Comparison of ENCODE assay signal across 8 mouse cellular contexts in the genomic region with DNA sequence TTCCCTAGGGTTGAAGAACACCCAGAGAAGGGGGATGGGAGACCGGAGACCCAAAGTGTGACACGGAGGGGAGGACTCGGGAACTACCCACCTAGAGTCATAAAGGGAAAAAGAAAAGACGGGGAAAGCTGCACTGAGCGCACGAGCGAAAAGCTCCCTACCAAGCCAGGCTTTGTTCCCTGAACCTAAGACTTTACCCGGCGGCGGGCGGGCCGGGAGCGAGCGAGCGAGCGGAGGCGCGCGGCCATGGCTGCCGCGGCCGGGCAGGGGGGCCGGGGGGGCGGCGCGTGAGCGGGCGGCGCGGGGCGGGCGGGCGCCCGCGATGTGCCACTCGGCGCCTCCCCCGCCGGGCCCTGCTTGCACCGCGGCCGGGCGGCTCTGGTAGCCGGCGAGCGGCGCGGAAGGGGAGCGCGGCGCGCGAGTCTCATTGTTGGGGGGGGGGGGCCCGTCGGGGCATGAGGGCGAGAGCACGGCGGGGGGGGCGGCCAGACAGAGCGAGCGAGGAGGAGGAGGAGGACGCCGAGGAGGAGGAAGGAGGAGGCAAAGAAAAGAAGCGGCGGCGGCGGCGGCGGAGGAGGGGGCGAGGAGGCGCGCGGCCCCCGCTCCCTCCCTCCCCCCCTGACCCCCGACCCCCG. TPM values are rescaled to one million over a fixed set of nuclear protein-coding genes. Genes with fewer than 3 reads are reported as not detected.
A peak's percentile ranks its signal among the peaks of the same experiment; 100 is the strongest.
DNase-seq lines count a peak whose midpoint lies in the region; ATAC-seq lines count a peak whose summit lies in the region.

A gene (plus strand): TSS at position 522 of the 635 bp plus-strand sequence.

- peaks cover 21% of the 10 kb centered on the region for H3K27me3 ChIP-seq in limb, embryonic 13.5 days
- peaks cover 18% of the 10 kb centered on the region for H3K27me3 ChIP-seq in midbrain, embryonic 14.5 days (ENCODE audit: control insufficient read depth, insufficient read depth, low read length)
- no peaks in the 10 kb centered on the region for H3K27me3 ChIP-seq in stomach, embryonic 14.5 days (ENCODE audit: control insufficient read depth, insufficient read depth, low read length)

- under 1% methylated on average over 28 of the region's 76 CpGs for WGBS in limb, embryonic 13.5 days
- under 1% methylated on average over 45 of the region's 76 CpGs for WGBS in midbrain, embryonic 14.5 days
- under 1% methylated on average over 22 of the region's 76 CpGs for WGBS in stomach, embryonic 14.5 days

- DNase-seq in layer of hippocampus, adult 11-12 months (ENCODE audit: low spot score), result peak; percentile 77
- no peak for DNase-seq in layer of hippocampus, adult 9-10 months (ENCODE audit: low spot score)
- DNase-seq in embryo, embryonic 10.5 days (ENCODE audit: low spot score), result peak; percentile 89
- DNase-seq in heart, adult 18-20 months, result peak; percentile 87 to 88
- peak; percentile 76 for DNase-seq in kidney, adult 11 months
- DNase-seq in midbrain, embryonic 14.5 days, result peak; percentile 95

- no peaks in the 10 kb centered on the region for H3K9me3 ChIP-seq in limb, embryonic 13.5 days
- no peaks in the 10 kb centered on the region for H3K9me3 ChIP-seq in midbrain, embryonic 14.5 days (ENCODE audit: control insufficient read depth, low read length)
- H3K9me3 ChIP-seq in stomach, embryonic 14.5 days (ENCODE audit: control insufficient read depth, low read depth, low read length), result no peaks in the 10 kb centered on the region

- H3K4me3 ChIP-seq in limb, embryonic 13.5 days, result peak within 1 kb of the TSS; percentile 90
- peak within 1 kb of the TSS; percentile 87 for H3K4me3 ChIP-seq in midbrain, embryonic 14.5 days (replicated peaks; ENCODE audit: low read depth, low read length)
- peak within 1 kb of the TSS; percentile 91 for H3K4me3 ChIP-seq in stomach, embryonic 14.5 days (ENCODE audit: low read depth, low read length)

- peak; percentile 44; the same call in 1 of the 2 replicates for ATAC-seq in limb, embryonic 13.5 days (ENCODE audit: low FRiP score, low read depth)
- peak; percentile 70 for ATAC-seq in midbrain, embryonic 14.5 days (ENCODE audit: low FRiP score, low TSS enrichment)
- peak; percentile 57; the same call in 1 of the 2 replicates for ATAC-seq in stomach, embryonic 14.5 days (ENCODE audit: insufficient number of reproducible peaks, insufficient read depth, low FRiP score, low read depth)

- peak within 1 kb of the TSS; percentile 87 for H3K9ac ChIP-seq in limb, embryonic 13.5 days
- peak within 1 kb of the TSS; percentile 88 for H3K9ac ChIP-seq in midbrain, embryonic 14.5 days (replicated peaks; ENCODE audit: low read length)
- H3K9ac ChIP-seq in stomach, embryonic 14.5 days (replicated peaks; ENCODE audit: low read depth, low read length), result peak within 1 kb of the TSS; percentile 86

- H3K27ac ChIP-seq in limb, embryonic 13.5 days, result peak within 1 kb of the TSS; percentile 85
- peak within 1 kb of the TSS; percentile 88 for H3K27ac ChIP-seq in midbrain, embryonic 14.5 days (replicated peaks; ENCODE audit: low read depth, low read length)
- H3K27ac ChIP-seq in stomach, embryonic 14.5 days (ENCODE audit: low read length), result peak within 1 kb of the TSS; percentile 88

- peaks cover 27% of the 10 kb centered on the region for H3K36me3 ChIP-seq in limb, embryonic 13.5 days
- peaks cover 9% of the 10 kb centered on the region for H3K36me3 ChIP-seq in midbrain, embryonic 14.5 days (ENCODE audit: control insufficient read depth, insufficient read depth, low read length)
- H3K36me3 ChIP-seq in stomach, embryonic 14.5 days (ENCODE audit: control insufficient read depth, insufficient read depth, low read length), result peaks cover 22% of the 10 kb centered on the region

- peak within 1 kb of the TSS; percentile 92 for H3K4me2 ChIP-seq in limb, embryonic 13.5 days (replicated peaks)
- peak within 1 kb of the TSS; percentile 79 for H3K4me2 ChIP-seq in midbrain, embryonic 14.5 days (ENCODE audit: low read length)
- peak within 1 kb of the TSS; percentile 89 for H3K4me2 ChIP-seq in stomach, embryonic 14.5 days (replicated peaks; ENCODE audit: low read depth, low read length)

- peaks cover 48% of the 10 kb centered on the region for H3K4me1 ChIP-seq in limb, embryonic 13.5 days
- H3K4me1 ChIP-seq in midbrain, embryonic 14.5 days (ENCODE audit: control insufficient read depth, insufficient read depth, low read length), result peaks cover 36% of the 10 kb centered on the region
- H3K4me1 ChIP-seq in stomach, embryonic 14.5 days (ENCODE audit: control insufficient read depth, insufficient read depth, low read length), result peaks cover 39% of the 10 kb centered on the region

RNA-seq across cellular contexts. Expression of the gene that starts here (rescaled TPM):
- total RNA-seq in heart, adult 18-20 months (2021), result 10 to 100 TPM; 59.5 to 60.0 TPM
- 2.9 and 3.3 TPM in 2 replicates for polyA plus RNA-seq in limb, embryonic 13.5 days (2015; fragmentation: Nextera tagmentation; extraction: Ambion mirVana)
- polyA plus RNA-seq in midbrain, embryonic 14.5 days (2014; fragmentation: Nextera tagmentation; extraction: Ambion mirVana), result 6.2 and 9.0 TPM in 2 replicates
- 4.3 and 4.5 TPM in 2 replicates for polyA plus RNA-seq in stomach, embryonic 14.5 days (2014; fragmentation: Nextera tagmentation; extraction: Ambion mirVana)
